Mouse (Mus musculus) liver, adult 2 months (tissue): Measurements from ENCODE around the gene Pet117.
A peak's percentile ranks its signal among the peaks of the same experiment; 100 is the strongest.

ENCODE experiments used
- CTCF ChIP-seq: fragments of 200-500 bp; IDR thresholded peaks from 2 replicates; pipeline ENCODE4 v1.5.1; 2011; ENCODE audit warnings: low read depth, low read length, control low read depth
- POLR2A ChIP-seq: fragments of 200-500 bp; IDR thresholded peaks from 2 replicates; pipeline ENCODE4 v1.6.1; 2011; ENCODE audit warnings: low read length, control low read depth; ENCODE audit not compliant: insufficient read depth; ENCODE audit errors: extremely low read depth

DNA sequence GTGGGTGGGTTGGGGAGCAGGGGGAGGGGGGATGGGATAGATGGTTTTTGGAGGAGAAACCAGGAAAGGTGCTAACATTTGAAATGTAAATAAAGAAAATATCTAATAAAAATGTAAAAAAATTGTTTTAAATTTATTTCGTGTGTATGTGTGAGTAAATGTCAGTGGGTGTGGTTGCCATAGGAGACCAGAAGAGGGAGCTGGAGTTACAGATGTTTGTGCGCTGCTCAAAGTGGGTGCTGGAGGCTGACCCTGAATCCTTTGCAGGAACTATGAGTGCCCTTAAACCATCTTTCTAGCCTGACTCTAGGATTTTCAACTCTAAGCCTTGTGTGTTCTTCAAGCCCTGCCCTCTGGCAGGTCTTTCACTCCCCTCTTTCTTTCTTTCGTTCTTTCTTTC is 20.3 kb upstream of the Pet117 start:
- peak; percentile 38; the same call in 1 of the 2 replicates for TF ChIP-seq CTCF
- no peak for TF ChIP-seq POLR2A
